Mouse (Mus musculus): ENCODE measurements around the gene Elf1.
"Not testable (repeated sequence)": the region's sequence is repeated elsewhere in the genome, so short reads cannot be mapped to it uniquely, and the experiment has no call there.

Gene Elf1

GRCm38 (mm10) chr14:79520612-79521011, 39.6 kb downstream of the Elf1 start:
- no peak for DNase-seq (ENCODE audit: extremely low read depth, low read depth, low spot score)

GRCm38 (mm10) chr14:79521056-79521455, 40.1 kb downstream of the Elf1 start:
- no peak for DNase-seq (ENCODE audit: extremely low read depth, low read depth, low spot score)

- no peak for DNase-seq (ENCODE audit: extremely low read depth, low read depth, low spot score)
Observed at GRCm38 (mm10) chr14:79521471-79522117, 40.6 kb downstream of the Elf1 start.

- DNase-seq (ENCODE audit: extremely low read depth, low read depth, low spot score) = no peak
Observed at GRCm38 (mm10) chr14:79522387-79522786, 41.4 kb downstream of the Elf1 start.

- not testable (repeated sequence) for DNase-seq (ENCODE audit: extremely low read depth, low read depth, low spot score)
Observed at GRCm38 (mm10) chr14:79526106-79526505, 45.1 kb downstream of the Elf1 start.

- peak; percentile 94 for DNase-seq (ENCODE audit: extremely low read depth, low read depth, low spot score)
Observed at GRCm38 (mm10) chr14:79527704-79528103, 46.7 kb downstream of the Elf1 start.

- DNase-seq (ENCODE audit: extremely low read depth, low read depth, low spot score) = no peak
Observed at GRCm38 (mm10) chr14:79529581-79530554, 48.9 kb downstream of the Elf1 start.

- no peak for DNase-seq (ENCODE audit: extremely low read depth, low read depth, low spot score)
Observed at GRCm38 (mm10) chr14:79530761-79531160, 49.8 kb downstream of the Elf1 start.

- no peak for DNase-seq (ENCODE audit: extremely low read depth, low read depth, low spot score)
Observed at GRCm38 (mm10) chr14:79532036-79532776, 51.2 kb downstream of the Elf1 start.

- DNase-seq (ENCODE audit: extremely low read depth, low read depth, low spot score) = no peak
Observed at GRCm38 (mm10) chr14:79533350-79533749, 52.4 kb downstream of the Elf1 start.

GRCm38 (mm10) chr14:79534206-79534605, 53.2 kb downstream of the Elf1 start:
- DNase-seq (ENCODE audit: extremely low read depth, low read depth, low spot score) = no peak

GRCm38 (mm10) chr14:79534656-79535055, 53.7 kb downstream of the Elf1 start:
- not testable (repeated sequence) for DNase-seq (ENCODE audit: extremely low read depth, low read depth, low spot score)

GRCm38 (mm10) chr14:79535318-79535717, 54.3 kb downstream of the Elf1 start:
- DNase-seq (ENCODE audit: extremely low read depth, low read depth, low spot score) = no peak

- DNase-seq (ENCODE audit: extremely low read depth, low read depth, low spot score) = no peak
Observed at GRCm38 (mm10) chr14:79536011-79536410, 55.0 kb downstream of the Elf1 start.

- DNase-seq (ENCODE audit: extremely low read depth, low read depth, low spot score) = no peak
Observed at GRCm38 (mm10) chr14:79536837-79537236, 55.8 kb downstream of the Elf1 start.

- no peak for DNase-seq (ENCODE audit: extremely low read depth, low read depth, low spot score)
Observed at GRCm38 (mm10) chr14:79537463-79537862, 56.5 kb downstream of the Elf1 start.

- no peak for DNase-seq (ENCODE audit: extremely low read depth, low read depth, low spot score)
Observed at GRCm38 (mm10) chr14:79537921-79538320, 56.9 kb downstream of the Elf1 start.

GRCm38 (mm10) chr14:79541606-79542005, 60.6 kb downstream of the Elf1 start:
- DNase-seq (ENCODE audit: extremely low read depth, low read depth, low spot score) = no peak

GRCm38 (mm10) chr14:79549343-79549742, 68.3 kb downstream of the Elf1 start:
- peak; percentile 92 for DNase-seq (ENCODE audit: extremely low read depth, low read depth, low spot score)

GRCm38 (mm10) chr14:79551929-79552328, 70.9 kb downstream of the Elf1 start:
- no peak for DNase-seq (ENCODE audit: extremely low read depth, low read depth, low spot score)

- no peak for DNase-seq (ENCODE audit: extremely low read depth, low read depth, low spot score)
Observed at GRCm38 (mm10) chr14:79552854-79553253, 71.9 kb downstream of the Elf1 start.

All from fat pad, adult 2 months (tissue).